Mouse (Mus musculus): ENCODE measurements around the gene Ssx2ip. TPM values are rescaled to one million over a fixed set of nuclear protein-coding genes. Genes with fewer than 3 reads are reported as not detected.

Ssx2ip gene
- 10 to 100 TPM; 12.4 to 13.1 TPM for total RNA-seq (2023)

DNA sequence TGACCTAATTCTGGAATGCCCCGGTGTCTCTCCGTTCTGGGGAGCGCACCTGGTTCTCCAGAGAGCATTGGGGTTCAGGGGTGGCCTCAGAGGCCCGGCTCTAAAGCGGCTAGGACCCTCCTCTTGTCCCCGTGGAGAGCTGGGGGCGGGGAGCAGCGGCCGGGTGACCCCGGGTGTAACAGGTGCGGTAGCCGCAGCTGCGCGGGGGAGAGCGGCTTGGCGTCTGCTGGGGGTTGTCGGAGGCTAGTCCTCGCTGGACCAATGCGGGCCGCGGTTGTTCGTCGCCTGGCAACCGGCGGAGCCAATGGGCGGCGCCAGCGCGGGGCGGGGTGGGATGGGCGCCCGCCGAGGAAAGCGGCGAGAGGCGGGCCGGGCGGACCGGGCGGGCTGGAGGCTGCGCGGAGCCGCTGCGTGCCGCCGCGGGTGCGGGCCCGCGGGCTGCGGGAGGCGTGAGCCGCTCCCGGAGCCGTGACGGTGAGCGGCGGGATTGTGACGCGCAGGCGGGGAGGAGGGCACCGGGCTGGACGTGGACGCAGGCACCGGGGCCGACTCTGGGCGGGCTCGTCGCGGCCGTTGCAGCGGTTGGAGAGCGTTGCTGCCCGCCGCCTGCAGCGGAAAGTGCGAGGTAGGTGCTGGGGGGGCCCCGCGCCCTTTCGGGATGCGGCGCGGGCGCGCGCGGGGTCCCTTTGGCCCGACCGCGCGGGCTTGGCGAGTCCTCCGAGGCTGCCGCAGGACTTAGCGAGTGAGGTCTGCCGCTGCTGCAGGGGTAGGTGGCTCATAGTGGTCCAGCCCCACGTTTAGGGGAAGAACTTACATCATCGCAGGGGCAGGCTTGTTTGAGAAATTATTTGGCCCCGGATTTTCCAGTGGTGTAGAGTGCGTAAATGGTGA, at the start of gene Ssx2ip:
TSS of gene Ssx2ip (plus strand) at position 332 of the 891 bp plus-strand sequence.

DNA sequence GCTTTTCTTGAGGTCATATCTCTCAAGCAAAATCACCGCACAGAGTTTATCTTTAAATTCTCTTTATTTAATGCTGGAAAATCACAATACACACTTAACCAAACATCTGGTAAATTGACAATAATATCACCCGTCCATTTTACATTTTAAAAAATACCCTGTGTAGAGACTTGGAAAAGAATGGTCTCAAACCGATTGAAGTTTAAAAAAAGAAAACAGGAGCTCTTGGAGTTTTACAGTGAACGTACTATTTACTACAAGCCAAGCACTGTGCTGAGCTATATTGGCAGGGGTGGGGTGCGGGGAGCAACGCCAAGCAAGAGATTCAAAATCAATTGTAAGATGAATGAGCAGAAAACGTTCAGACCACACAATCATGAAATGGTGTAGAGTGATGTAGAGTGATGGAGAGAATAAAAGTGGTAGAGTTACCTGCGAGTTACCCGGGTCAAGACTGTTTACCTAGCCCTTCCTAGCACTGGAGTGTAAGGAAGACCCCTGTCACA, 45.4 kb downstream of the Ssx2ip start, which contains the start of gene Ctbs:
TSS of gene Ctbs (plus strand) at position 51 of the 506 bp plus-strand sequence.

Other genes with a start within 250 kb of the Ssx2ip start
- under 1 TPM in 1 of 2 experiments, not detected in 1; 0.15 TPM for gene Lpar3, start 183.7 kb upstream of the Ssx2ip start, total RNA-seq (2023)
- gene Ctbs, start 45.2 kb downstream of the Ssx2ip start, total RNA-seq (2023): 10 to 100 TPM; 24.7 to 24.8 TPM
- gene Spata1, start 95.1 kb downstream of the Ssx2ip start, total RNA-seq (2023): 1 to 10 TPM; 5.0 to 6.4 TPM
- 100 to 1,000 TPM; 275 to 284 TPM for gene Gng5, start 95.2 kb downstream of the Ssx2ip start, total RNA-seq (2023)
- 10 to 100 TPM; 27.4 to 29.9 TPM for gene Rpf1, start 116.8 kb downstream of the Ssx2ip start, total RNA-seq (2023)
- not detected for gene Uox, start 165.8 kb downstream of the Ssx2ip start, total RNA-seq (2023)
- gene Dnase2b, start 211.0 kb downstream of the Ssx2ip start, total RNA-seq (2023): not detected
- not detected for gene 4930503B20Rik, start 246.7 kb downstream of the Ssx2ip start, total RNA-seq (2023)

Data from neutrophil, adult 83 days (primary cell).